Mouse (Mus musculus): ENCODE data around the gene Gse1.

Gse1 gene

GRCm38 (mm10) chr8:120243222-120243621 lies 15.0 kb downstream of the Gse1 start:
- no peak for DNase-seq (ENCODE audit: low spot score in 2 of 2)

DNA sequence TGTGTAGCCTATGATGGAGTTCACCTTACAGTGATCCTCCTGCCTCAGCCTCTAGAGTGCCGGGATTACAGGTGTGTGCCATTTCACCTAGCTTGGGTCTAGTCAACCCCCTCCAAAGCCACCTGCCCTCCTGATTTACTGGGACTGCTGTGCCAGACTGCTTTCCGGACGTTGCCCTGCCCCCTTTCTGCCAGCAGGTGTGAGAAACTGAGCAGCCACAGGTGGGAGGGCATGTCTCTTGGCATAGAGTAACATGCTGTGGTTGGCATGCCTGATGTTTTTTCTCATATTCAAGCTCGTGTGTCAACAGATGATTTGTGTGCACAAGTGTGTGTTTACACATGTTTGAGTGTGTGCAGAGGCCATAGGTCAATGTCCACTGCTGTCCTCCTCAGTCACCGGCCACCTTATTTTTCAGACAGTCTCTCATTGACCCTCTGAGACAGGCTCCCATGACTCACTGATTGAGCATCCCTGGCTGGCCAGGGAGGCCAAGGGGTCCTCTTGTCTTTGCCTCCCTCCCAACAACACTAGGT lies 15.7 kb downstream of the Gse1 start:
- no peak for DNase-seq (ENCODE audit: low spot score in 2 of 2)

GRCm38 (mm10) chr8:120244553-120244952 lies 16.3 kb downstream of the Gse1 start:
- no peak for DNase-seq (ENCODE audit: low spot score in 2 of 2)

DNA sequence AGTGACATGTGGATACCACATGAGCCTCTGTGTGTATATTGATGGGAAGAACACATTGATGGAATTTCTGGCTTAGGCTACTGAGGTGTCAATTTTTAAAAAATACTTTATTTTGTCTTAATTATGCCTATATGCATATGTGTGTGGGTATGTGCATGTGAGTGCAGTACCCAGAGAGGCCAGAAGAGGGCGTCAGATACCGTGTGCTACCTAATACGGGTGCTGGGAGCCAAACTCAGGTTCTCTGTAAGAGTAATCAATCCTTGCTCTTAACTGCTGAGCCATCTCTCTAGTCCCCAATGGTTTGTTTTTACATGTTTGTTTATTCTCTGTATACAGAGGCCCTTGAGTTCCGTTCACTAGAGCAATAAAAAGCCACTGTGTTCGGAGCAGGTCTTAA lies 19.4 kb downstream of the Gse1 start:
- no peak for DNase-seq (ENCODE audit: low spot score in 2 of 2)

- DNase-seq (ENCODE audit: low spot score in 2 of 2), result no peak
Observed at GRCm38 (mm10) chr8:120248031-120248430, 19.8 kb downstream of the Gse1 start.

GRCm38 (mm10) chr8:120248451-120248850 lies 20.2 kb downstream of the Gse1 start:
- DNase-seq (ENCODE audit: low spot score in 2 of 2), result no peak

GRCm38 (mm10) chr8:120249800-120250336 lies 21.6 kb downstream of the Gse1 start:
- no peak for DNase-seq (ENCODE audit: low spot score in 2 of 2)

- no peak for DNase-seq (ENCODE audit: low spot score in 2 of 2)
Observed at GRCm38 (mm10) chr8:120250750-120251410, 22.6 kb downstream of the Gse1 start.

DNA sequence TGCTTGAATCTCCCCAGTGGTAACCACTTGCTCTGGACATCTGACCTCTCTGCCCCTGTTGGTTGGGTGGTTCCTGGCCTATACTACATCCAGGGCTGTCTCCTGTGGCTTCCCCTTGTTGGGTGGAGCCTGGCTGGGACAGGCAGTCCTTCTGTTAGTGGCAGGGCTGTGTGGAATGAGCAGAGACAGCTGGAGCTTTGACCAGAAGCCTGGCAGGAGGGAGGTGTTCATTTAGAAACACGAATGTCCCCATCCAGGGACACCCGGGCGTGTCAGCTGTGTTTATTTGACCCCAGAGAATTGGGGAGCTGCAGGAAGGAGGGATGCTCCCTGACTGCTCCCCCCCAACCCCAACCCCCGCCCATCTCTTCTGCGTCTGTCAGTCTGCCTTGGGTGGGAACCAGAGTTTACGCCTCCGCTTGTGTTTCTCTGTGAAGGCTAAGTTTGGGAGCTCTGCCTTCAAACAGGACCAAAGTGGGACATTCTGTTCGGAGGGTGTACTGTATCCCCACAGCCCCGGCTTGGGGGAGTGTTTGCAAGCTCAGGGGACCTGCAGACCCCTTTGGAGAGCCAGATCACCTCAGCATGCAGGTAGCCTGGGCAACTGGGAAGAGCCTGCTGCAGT lies 23.3 kb downstream of the Gse1 start:
- no peak for DNase-seq (ENCODE audit: low spot score in 2 of 2)

GRCm38 (mm10) chr8:120253626-120254025 lies 25.4 kb downstream of the Gse1 start:
- no peak for DNase-seq (ENCODE audit: low spot score in 2 of 2)

- no peak for DNase-seq (ENCODE audit: low spot score in 2 of 2)
Observed at GRCm38 (mm10) chr8:120255406-120255987, 27.2 kb downstream of the Gse1 start.

GRCm38 (mm10) chr8:120256958-120257357 lies 28.7 kb downstream of the Gse1 start:
- no peak for DNase-seq (ENCODE audit: low spot score in 2 of 2)

GRCm38 (mm10) chr8:120259206-120259605 lies 30.9 kb downstream of the Gse1 start:
- no peak for DNase-seq (ENCODE audit: low spot score in 2 of 2)

DNA sequence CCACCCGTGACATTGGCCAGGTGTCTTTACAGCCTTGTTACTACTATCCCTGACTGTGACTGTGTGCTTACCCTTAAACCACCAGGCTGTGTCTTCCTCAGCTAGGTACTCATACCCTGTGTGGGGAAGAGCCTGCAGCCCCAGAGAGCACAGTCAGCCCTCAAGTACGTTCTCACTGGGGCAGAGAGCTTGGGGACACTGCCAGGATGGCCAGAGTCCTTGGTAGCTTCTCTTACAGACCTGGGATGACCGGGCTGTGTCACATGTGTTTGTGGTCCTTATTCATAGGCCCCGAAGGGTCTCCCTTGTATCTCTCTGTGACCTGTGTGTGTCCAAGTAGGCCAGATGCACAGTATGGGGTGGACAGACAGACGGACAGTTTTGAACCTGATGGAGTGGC lies 32.4 kb downstream of the Gse1 start:
- no peak for DNase-seq (ENCODE audit: low spot score in 2 of 2)

DNA sequence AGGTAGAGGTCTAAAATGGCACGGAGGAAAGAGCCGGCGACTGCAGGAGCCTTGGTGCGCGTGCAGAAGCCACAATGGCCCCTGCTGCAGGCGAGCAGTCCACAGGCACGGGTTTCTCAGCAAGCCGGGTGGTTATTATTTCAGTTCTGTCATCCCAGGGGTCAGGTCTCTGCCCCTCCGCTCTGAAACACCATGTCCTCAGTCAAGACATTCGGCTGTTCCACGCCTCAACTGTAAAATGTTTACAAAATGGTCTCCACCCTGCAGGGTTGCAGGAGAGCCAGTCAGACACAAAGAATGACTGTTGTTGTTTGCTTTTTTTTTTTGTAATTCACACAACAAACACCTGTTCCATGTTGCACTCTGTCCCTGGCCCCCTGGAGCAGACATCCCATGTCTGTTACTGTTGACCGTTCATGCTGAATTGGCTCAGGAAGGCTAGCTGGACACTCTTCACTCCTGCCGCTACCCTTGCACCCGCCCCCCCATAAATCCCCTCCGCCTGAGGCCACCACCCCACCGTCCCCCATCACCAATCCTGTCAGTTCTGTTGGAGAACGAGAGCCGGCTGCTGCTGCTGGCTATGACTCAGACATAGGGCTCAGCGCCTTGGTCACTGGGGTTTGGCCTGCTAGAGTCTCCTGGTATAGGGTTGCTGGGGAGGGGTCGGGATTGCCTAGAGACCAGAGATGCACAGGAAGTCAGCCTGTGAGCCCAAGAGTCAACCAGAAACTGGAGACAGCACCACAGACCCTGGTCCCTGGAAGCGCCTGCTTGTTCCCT lies 33.3 kb downstream of the Gse1 start:
- DNase-seq (ENCODE audit: low spot score in 2 of 2), result no peak

GRCm38 (mm10) chr8:120263879-120264278 lies 35.6 kb downstream of the Gse1 start:
- no peak for DNase-seq (ENCODE audit: low spot score in 2 of 2)

GRCm38 (mm10) chr8:120264388-120264943 lies 36.2 kb downstream of the Gse1 start:
- DNase-seq (ENCODE audit: low spot score in 2 of 2), result no peak

DNA sequence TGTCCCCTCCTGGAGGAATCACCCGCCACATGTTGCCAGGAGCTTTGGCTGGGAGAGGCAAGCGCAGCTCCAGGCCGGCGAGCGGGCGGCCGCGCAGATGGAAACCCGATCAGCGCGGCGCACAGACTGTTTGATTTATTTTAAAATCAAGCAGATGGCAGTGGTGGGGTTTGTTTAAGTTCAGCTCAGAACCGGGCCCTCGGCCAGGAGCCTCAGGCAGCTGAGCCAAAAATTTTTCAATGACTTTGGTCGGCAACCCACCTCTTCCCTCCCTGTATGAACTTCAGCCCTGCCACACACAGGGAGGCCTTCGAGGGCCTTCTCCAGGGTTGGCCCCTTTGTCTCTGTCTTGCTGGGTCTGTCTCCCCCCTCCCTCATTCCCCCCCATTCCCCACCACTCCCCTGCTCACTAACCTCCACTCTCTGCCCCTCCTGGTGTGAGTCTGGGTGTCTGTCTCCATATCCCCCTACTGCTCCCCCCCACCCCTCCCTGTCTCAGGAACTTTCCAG lies 36.7 kb downstream of the Gse1 start:
- no peak for DNase-seq (ENCODE audit: low spot score in 2 of 2)

DNA sequence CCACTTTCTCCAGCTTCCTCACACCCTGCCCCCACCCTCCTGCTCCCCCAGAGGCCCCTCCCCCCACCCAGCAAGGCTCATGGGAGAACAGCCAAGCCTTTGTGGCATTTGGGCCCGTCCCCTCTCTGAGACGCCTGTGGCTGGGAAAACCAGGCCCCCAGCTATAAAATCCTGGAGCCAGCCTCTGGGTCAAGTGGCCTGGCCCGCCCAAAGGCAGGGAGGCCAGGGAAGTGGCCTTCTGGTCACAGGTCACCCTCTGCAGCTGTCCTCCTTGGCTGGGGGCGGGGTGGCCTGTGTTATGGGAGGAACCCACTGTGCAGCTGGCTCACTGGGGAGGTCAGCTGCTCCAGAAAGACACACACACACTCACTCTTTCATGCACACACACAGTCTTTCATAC lies 37.2 kb downstream of the Gse1 start:
- DNase-seq (ENCODE audit: low spot score in 2 of 2), result peak in 1 of 2 experiments; percentile 58

- peak in 1 of 2 experiments; percentile 11 for DNase-seq (ENCODE audit: low spot score in 2 of 2)
Observed at GRCm38 (mm10) chr8:120268541-120268980, 40.3 kb downstream of the Gse1 start.

GRCm38 (mm10) chr8:120270449-120270848 lies 42.2 kb downstream of the Gse1 start:
- peak in 1 of 2 experiments; percentile 11 for DNase-seq (ENCODE audit: low spot score in 2 of 2)

Data from spleen, postnatal 4 days (tissue).